Mouse (Mus musculus): Measurements from ENCODE around the gene Lst1. TPM values are rescaled to one million over a fixed set of nuclear protein-coding genes. Genes with fewer than 3 reads are reported as not detected.

Lst1 gene
- total RNA-seq, 2 experiments from 2014 or later, result 0.78 TPM; not detected in 1

DNA sequence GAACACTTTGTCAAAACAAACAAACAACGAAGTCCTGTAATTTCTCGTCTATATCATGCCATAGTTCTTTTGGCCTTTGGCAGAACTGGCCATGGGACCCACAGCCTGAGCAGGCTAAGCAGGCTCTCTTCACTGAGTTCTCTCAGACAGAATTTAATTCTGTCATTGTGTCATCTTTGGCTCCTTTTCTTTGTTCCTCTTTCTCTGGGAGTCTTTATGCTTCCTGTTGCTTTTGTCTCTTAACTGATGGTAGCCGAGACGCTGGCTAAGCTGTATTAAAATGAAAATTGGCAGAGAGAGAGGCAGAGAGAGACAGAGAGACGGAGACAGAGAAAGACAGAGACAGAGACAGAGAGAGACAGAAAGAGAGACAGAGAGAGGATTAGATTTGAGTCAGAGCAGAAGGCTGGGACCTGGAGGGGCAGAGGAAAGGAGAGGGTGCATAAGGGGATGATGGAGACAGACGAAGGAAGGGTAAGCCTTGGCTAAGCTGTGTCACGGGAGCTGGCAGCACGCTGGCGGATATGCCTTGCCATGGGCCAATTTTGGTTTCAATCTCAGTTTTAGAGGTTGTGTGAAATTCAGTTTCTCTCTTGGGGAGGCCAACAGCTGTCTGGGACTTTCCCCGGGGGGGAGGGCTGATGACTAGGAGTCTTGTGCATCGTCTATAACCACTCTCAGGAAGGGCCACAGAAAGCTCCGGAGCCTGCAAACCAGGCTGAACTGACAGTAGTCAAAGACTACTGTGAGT lies 21.7 kb upstream of the Lst1 start:
- no peak for DNase-seq

DNA sequence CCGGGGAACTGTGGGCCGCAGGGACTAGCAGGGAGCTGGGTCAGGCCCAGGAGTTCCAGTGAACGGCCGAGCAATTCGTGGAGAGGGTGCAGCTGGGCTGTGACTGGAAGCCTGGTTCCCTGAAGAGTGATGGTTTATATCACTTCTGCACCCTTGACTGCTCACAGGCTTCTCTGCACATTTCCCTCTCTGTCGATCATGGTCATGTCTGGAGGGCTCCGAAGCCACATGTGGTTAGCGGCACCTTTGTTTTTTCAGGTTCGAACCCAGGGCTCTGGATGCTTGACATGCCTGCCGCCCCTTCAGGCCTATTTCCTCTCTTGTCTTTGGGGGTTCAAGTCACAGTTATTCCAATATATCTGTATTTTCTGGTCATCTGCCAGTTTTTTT lies 17.1 kb upstream of the Lst1 start:
- no peak for DNase-seq

DNA sequence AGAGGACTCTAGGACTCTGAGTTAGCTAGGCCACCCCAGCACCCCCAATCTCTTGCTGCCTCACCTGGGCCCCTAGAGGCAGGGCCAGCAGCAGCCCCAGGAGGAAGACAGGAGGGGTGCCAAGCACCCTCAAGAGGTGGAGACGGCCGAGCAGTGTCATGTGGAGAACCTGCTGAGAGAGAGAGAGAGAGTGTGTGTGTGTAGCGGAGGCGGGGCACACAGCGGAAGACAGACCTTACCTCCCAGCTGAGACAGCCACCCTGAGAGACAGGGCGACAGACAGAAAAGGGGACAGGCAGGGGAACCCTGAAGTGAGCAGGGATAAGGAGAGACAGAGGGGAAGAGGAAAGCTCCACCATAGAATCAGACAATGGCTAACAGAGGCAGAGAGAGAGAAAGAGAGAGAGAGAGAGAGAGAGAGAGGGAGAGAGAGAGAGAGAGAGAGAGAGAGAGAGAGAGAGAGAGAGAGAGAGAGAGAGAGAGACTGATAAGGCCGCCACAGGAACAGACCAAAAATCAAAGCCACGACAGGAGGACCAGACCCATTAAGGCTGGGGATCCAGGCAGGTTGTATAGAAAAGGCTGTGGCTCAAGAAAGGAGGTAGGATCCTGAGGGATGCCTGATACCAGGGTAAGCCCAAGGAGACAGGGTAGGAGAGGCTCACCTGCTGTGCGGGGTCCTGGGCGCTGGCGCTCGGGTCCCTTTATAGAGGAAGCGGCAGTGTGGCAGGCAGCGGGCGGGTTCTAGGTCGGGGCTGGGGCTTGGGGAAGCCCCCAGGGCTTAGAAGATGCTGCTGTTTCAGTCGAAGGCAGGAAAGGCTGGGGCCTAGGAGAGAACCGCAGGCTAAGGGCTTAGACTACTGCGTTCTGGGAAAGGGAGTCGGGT lies 16.5 kb upstream of the Lst1 start, which contains the start of gene Lta:
Lta (minus strand) TSS at position 858 of the 886 bp plus-strand sequence.
- no peak for DNase-seq

DNA sequence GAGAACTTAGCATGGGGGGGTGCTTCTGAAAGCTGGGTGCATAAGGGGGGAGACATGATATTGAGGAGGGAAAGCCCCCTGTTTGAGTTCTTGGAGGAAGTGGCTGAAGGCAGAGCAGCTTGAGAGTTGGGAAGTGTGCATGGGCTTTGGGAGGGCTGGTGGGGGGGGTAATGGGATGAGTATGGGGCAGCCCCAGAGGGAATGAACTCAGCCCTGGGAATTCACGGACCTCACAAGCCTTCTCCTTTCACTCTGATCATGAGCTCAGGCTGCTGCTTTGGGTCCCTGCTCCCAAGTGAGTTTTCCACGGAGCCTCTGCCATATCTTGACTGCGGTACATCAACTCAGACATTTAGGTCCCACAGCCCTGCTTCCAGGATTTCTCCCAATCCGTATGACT lies 14.2 kb upstream of the Lst1 start:
- DNase-seq, result no peak

DNA sequence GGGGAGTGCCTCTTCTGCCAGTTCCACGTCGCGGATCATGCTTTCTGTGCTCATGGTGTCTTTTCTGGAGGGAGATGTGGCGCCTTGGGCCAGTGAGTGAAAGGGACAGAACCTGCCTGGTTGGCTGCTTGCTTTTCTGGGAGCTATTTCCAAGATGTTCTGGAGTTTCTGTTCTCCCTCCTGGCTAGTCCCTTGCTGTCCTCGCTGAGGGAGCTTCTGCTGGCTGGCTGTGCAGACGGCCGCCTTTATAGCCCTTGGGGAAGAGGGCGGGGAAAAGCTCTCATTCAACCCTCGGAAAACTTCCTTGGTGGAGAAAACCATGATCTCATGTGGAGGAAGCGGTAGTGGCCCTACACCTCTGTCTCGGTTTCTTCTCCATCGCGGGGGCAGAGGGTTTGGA lies 13.5 kb upstream of the Lst1 start, which contains the start of gene Tnf:
Tnf (minus strand) TSS at position 221 of the 400 bp plus-strand sequence.
- peak; percentile 61 for DNase-seq

DNA sequence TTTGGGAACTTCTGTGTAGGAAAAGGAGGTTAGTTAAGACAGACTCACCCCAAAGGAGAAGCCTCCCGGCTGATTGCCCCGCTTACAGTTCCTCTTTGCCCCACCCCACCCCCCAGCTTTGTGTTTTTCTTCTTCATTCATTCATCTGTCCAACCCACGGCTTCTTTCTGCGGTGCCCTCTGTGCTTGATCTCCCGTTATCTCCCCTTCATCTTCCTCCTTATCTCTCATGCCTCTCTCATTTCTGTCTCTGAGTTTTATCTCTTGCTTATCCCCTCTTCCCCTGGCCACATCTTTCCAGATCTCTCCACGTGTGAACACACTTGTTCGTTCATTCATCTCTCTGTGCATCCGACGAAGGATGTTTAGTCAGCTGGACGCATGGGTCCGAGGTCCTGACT lies 12.9 kb upstream of the Lst1 start:
- DNase-seq, result no peak

DNA sequence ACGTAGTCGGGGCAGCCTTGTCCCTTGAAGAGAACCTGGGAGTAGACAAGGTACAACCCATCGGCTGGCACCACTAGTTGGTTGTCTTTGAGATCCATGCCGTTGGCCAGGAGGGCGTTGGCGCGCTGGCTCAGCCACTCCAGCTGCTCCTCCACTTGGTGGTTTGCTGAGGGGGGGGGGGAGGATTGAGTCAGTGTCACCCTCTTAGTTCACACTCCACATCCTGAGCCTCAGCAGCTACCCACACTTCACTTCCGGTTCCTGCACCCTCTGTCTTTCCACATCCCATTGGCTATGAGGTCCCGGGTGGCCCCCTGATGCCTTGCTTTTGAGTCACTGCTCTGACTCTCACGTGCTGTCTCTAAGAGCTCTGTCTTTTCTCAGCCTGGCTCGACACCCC lies 12.2 kb upstream of the Lst1 start:
- peak; percentile 38 for DNase-seq

DNA sequence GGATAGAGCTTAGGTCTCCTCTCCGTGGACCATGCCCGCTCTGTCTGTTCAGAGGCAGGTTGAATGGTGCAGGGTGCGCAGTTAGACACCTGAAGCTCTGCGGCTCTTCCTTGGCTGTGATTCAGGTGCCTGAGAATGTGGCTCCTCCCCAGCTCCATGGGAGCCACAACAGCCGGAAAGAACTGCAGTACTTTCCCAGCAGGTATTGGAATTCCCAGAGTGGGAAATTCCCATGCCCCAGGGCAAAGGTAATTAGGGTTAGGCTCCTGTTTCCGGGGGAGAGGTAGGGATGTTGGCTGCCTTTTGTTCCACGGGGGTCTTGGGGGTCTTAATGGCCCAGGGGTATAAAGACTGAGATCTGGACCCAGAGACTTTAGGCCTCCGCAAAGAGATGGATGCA lies 10.7 kb upstream of the Lst1 start:
- no peak for DNase-seq

DNA sequence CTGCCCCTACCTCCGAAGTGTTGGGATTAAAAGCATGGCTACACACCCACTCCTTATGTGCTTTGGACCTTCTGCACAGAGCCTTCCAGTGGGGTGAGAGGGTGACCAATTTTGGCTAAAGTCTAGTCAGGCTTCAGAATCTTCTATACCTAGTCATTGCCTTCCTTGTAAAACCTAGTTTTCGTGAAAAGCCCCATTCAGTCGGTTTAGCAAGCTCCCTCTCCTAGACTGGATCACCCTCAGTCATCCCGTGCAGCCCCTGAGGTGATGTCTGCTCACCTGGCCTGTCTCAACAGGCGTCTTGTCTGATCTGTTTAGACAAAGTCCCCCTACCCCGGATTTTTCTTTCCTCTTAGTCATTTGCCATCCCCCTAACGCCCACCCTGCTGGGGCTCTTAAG lies 9.8 kb upstream of the Lst1 start:
- no peak for DNase-seq

DNA sequence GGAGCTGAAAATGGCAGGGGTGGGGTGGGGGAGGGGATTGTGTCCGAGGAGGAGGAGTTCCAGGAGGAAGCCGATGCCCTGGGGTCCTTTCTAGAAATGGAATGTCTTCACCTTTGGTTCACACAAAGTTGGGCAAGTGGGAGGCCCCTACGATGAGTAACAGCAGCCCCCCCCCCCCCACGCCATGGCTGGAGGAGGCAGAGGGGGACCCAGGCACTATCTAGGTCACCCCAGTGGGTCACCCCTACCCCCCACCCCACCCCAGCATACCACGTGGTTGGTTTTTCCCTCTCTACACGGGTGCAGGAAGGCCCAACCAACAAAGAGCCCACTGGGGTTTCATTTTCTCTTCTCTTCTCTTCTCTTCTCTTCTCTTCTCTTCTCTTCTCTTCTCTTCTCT lies 8.9 kb upstream of the Lst1 start:
- DNase-seq, result no peak

DNA sequence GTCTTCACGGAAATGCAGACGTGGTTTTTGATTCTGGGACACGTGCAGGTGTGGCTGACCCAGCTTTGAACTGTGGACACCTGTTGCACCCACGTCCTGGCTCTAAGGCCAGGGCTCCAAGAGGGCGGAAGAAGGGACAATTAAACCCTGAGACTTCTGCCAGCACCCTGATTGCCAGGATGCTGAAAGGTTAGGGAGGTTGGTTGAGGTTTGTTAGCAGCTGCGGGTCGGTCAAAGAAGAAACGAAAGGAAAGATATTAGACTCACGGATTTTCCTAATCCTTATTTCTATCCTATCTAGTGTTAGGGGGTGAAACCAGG lies 8.0 kb upstream of the Lst1 start:
- no peak for DNase-seq

DNA sequence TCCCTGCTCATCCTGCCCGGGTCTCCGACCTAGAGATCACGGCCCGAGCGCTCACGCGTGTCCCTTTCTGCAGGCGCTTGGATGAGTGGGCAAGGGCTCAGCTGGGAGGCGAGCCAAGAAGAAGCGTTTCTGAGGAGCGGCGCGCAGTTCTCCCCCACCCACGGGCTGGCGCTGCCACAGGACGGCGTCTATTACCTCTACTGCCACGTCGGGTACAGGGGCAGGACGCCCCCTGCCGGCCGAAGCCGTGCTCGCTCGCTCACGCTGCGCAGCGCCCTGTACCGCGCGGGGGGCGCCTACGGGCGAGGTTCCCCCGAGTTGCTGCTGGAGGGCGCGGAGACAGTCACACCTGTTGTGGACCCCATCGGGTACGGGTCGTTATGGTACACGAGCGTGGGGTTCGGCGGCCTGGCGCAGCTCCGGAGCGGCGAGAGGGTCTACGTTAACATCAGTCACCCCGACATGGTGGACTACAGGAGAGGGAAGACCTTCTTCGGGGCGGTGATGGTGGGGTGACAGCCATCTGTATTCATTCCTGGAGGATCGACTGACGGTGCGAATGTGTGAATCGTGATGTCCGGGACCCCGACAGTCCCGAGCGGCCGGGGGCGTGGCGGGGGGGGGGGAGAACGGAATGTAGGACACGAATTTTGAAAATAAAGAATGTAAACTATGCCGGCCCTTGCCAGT lies 7.5 kb upstream of the Lst1 start:
- peak; percentile 73 for DNase-seq

DNA sequence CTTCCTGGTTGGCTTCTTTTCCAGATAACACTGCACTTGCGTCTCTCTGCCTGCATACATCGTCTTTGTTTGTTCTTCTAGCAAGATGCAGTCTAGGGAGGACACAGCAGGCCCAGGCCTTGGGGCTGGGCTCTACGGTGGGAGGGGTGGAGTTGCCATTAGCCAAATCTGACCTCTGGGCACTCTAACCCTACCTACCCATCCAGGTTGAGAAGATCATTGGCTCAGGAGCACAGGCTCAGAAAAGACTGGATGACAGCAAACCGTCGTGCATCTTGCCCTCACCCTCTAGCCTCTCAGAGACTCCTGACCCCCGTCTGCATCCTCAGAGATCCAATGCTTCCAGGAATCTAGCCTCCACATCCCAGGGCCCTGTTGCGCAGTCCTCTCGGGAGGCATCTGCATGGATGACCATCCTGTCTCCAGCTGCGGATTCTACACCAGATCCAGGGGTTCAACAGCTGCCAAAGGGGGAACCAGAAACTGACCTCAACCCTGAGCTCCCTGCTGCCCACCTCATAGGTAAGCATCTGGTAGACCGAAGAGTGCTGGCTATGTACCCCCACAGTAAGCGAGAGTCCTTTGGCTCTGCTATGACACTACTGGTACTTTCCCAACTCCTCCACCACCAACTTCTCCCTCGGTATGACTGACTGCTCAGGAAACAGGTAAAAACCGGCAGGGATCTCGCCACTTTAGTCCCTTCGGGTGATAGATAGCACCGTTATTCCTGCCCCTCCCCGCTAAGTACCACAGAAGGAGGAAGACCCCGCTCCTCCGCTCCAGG lies 6.8 kb upstream of the Lst1 start:
- no peak for DNase-seq

DNA sequence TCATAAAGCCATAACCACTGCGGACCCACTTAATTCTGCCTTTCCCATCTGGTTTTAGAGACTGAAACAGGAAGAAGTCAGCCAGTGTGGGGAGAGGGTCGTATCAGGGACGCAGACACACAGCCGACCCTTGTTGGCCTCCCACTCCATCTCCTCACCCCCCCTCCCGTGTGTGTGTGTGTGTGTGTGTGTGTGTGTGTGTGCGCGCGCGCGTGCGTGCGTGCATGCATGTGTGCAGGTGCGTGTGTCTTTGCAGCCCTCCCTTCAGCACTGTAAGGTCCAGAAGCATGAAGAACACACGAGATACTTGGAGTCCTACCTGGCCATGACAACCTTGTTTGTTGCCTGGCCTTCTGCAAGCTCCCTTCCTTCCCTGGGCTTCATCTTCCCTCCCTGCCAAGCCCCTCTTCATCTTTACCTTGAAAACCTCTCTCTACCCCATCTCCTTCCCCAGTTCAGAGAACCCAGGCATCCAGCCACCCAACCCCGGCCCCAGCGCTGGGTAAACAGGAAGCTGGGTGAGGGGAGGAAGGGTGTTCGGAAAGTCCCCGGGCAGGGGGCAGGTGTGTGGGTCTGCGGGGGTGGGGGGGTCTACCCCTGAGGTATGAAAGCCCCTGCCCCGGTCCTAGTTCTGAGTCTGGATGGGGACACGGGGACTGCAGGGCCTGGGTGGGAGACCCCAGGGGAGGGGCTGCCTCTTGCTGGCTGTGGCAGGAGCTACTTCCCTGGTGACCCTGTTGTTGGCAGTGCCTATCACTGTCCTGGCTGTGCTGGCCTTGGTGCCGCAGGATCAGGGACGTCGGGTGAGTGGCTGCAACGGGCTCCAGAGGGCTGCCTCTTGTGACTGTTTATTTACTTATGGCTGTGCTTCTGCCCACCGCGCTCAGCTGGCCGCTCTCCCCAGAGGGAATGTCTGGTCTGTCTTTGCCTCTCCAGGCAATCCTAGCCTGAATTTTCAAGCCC lies 5.9 kb upstream of the Lst1 start, which contains the start of gene Ltb:
Ltb (plus strand) TSS at position 559 of the 963 bp plus-strand sequence.
- DNase-seq, result no peak

DNA sequence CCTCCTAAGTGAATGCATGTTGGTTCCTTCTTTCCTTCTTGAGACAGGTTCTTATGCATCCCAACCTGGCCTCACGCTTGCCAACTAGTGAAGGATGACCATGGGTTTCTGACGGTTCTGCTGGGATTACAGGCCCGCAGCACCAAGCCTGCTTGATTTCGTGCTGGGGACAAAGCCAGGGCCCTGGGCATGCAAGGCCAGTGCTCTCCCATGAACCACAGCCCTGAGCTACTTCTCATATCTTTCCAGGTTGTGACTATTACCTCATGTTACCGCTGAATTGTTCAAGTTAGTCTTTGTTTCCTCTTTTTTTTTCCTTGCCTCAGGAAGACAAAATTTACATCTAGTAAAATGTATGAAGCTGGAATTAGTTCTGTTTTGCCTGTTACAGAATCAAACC lies 4.7 kb upstream of the Lst1 start:
- no peak for DNase-seq

DNA sequence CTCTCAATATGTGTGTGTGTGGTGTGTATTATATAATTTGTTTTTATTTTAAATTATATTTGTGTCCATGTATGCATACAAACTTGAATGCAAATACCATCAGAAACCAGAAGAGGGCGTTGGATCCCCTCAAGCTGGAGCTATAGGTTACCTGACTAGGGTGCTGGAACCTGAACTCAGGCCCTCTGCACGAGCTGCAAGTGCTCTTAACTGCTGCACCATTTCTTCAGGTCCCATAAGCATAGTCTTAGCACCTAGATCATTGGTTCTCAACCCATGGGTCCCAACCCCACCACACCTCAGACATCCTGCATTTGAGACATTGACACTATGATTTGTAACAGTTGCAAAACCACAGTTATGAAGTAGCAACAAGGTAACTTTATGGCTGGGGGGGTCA lies 3.5 kb upstream of the Lst1 start:
- no peak for DNase-seq

DNA sequence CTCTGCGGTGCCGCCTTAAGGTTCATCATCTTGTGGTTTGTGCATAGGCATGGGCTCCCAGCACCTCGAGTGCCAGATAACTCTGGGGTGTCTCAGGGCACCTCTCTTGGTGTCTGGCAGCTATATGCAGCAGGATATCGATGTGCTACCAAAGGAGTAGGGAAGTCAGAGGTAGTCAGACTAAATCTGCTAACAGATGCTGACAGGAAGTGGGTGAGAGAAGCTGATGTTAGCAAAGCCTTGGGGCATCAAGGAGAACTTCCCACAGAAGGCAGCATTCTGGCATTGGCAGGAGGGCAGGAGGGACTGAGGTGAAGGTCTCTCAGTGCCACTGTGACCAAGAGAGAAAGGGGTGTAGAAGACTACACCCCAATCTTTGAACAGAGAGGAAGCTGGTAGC lies 1.9 kb upstream of the Lst1 start:
- no peak for DNase-seq

DNA sequence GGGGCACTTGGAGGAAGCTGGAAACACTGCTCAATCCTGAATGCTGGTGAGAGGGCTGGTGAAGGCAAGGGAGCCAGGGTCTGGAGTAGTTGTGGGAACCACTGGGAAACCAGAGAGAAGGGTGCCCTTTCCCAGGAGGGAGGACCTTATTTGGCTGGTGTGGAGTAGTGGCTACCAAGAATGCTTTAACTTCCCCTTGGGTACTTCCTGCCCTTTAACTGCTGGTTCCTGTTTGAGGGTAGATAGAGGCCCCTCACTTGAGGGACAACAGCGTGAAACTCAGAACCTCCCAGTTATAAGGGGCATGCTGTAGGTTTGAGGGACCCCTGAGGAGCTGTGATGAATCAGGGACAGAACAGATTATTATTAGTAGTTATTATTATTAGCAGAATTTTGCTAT lies 947 bp upstream of the Lst1 start:
- no peak for DNase-seq

DNA sequence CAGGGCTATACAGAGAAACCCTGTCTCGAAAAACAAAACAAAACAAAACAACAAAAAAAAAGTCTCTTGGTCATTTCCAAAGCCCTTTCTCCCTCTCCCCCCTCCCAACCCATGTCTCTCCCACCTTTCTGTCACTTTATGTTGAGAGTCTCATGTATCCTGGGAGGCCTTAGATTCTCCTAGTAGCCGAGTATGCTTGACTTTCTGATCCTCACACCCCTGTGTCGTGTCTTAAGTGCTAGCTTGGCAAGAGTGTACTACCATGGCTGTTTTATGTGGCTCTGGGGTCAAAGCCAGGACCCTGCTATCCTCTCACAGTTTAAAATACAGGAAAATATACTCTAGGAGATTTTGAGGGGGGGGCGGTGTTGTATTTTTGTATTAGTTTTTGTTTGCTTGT lies 894 bp downstream of the Lst1 start:
- DNase-seq, result no peak

DNA sequence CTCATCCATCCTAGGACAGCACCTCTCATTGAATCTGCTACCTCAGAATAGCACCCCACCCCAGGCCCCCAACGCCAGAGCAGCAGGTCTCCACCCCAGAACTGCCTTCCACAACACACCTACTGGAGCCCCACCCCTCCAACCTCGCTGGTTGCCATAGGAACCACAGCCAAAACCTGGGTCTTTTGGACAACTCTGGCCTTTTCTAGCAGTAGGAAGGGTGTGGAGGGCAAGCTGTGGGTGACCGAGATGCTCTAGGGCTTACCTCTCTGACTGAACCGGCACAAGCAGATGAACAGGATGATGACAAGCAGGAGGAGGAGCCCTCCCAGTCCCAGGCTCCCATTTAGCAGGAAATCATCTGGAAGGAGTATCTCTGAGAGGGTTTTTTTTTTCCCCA lies 1.6 kb downstream of the Lst1 start:
- no peak for DNase-seq
